Mouse (Mus musculus): ENCODE measurements around the gene Lgr4.

- TF ChIP-seq MYOG (IDR thresholded peaks at IDR 0.05; ENCODE audit: control insufficient read depth, extremely low read depth, insufficient read length) (no peak), CTCF (IDR thresholded peaks at IDR 0.05; ENCODE audit: control insufficient read depth, insufficient read depth, insufficient read length) (no peak), MYOD1 (IDR thresholded peaks at IDR 0.05; ENCODE audit: control insufficient read depth, insufficient read length, low read depth) (no peak), MAX (IDR thresholded peaks at IDR 0.05) (no peak), USF1 (IDR thresholded peaks at IDR 0.05; ENCODE audit: low read depth) (no peak), CEBPB (IDR thresholded peaks at IDR 0.05; ENCODE audit: low read depth) (no peak)
Measured at GRCm38 (mm10) chr2:109995061-109995460, 77.6 kb downstream of the Lgr4 start.
